Mouse (Mus musculus) heart, adult 2 months (tissue): ENCODE results near the gene Slc25a11. TPM values are rescaled to one million over a fixed set of nuclear protein-coding genes. Genes with fewer than 3 reads are reported as not detected.

Experiments
- DNase-seq, 2 experiments: peaks; one replicate each; pipeline ENCODE4 v3.0.0; 2021
- H3K27ac ChIP-seq: fragments of 200-600 bp; 2 replicates; pipeline ENCODE4 v1.8.1; 2022
- H3K27me3 ChIP-seq: fragments of 200-500 bp; 2 replicates; pipeline ENCODE4 v1.6.1; 2012; ENCODE audit warnings: mild to moderate bottlenecking, low read length, inconsistent platforms, mixed read lengths; ENCODE audit not compliant: control insufficient read depth, insufficient read depth
- H3K36me3 ChIP-seq: fragments of 200-500 bp; 2 replicates; pipeline ENCODE4 v1.6.1; 2012; ENCODE audit warnings: low read length, inconsistent platforms; ENCODE audit not compliant: control insufficient read depth, insufficient read depth
- H3K4me1 ChIP-seq: fragments of 200-500 bp; 2 replicates; pipeline ENCODE4 v1.6.1; 2011; ENCODE audit warnings: low read length; ENCODE audit not compliant: control insufficient read depth, insufficient read depth
- H3K4me3 ChIP-seq: fragments of 200-600 bp; 2 replicates; pipeline ENCODE4 v1.8.1; 2022
- H3K79me2 ChIP-seq: fragments of 200-500 bp; replicated peaks from 2 replicates; pipeline ENCODE4 v1.6.1; 2012; ENCODE audit warnings: mild to moderate bottlenecking, inconsistent platforms, low read length, moderate library complexity, mixed read lengths; ENCODE audit not compliant: control insufficient read depth, insufficient read depth
- H3K9ac ChIP-seq: fragments of 200-500 bp; 2 replicates; pipeline ENCODE4 v1.6.1; 2012; ENCODE audit warnings: low read depth, mild to moderate bottlenecking, control low read depth, inconsistent platforms, low read length, mixed read lengths
- CTCF ChIP-seq: fragments of 200-600 bp; IDR thresholded peaks from 2 replicates; pipeline ENCODE4 v1.8.1; 2022; ENCODE audit warnings: antibody characterized with exemption, mild to moderate bottlenecking, moderate library complexity
- EP300 ChIP-seq: fragments of 200-500 bp; IDR thresholded peaks from 2 replicates; pipeline ENCODE4 v1.6.1; 2011; ENCODE audit warnings: low read depth, low read length, control low read depth; ENCODE audit not compliant: insufficient read depth
- POLR2A ChIP-seq: fragments of 200-500 bp; IDR thresholded peaks from 2 replicates; pipeline ENCODE4 v1.6.1; 2011; ENCODE audit warnings: mild to moderate bottlenecking, low read depth, low read length, control low read depth; ENCODE audit not compliant: insufficient read depth
- WGBS: fragments of 180-500 bp; shearing (Covaris S2); methylation state at CpG from one replicate; pipeline ENCODE4 v1.1.7; 2018; 5-methylcytosine and 5-hydroxymethylcytosine counted together
- intact Hi-C: fragments of 180-260 bp; cut with DNase I; formaldehyde crosslinking; loops from one replicate; pipeline ENCODE4 v1.15.1; 2025
- polyA plus RNA-seq: library from polyadenylated mRNA; depleted of rRNA; stranded (reverse); fragments of >200 nt; gene quantifications from 2 replicates; pipeline ENCODE4 v1.2.3, GENCODE M21; 2012
- total RNA-seq, 2 experiments: library from RNA; stranded (reverse); gene quantifications; 2 replicates each; pipeline ENCODE4 v1.2.3; 2021

The Slc25a11 gene
- total and polyA plus RNA-seq, 3 experiments, result 532 to 632 (median 626) TPM

DNA sequence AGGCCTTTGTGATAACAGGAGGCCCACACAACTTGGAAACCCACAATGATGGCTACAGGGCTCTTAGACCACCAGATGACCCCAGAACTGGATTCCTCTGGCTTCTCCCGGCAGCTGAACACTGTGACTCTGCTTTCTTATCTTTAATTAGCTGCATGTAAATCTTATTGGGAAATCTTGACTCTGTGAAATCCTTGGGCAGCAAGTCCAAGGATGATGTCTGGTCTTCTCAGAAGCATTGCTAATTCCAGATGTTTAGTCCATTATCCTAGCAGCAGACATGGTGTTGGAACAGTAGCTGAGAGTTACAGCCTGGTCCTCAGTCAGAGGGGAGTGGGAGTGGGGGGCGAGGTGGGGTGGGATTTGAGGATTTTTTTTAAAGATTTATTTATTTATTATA, 18.8 kb downstream of the Slc25a11 start:
- Histone ChIP-seq H3K27ac (no peak overlapping the region), H3K36me3 (no peaks in the 10 kb centered on the region), H3K4me1 (no peaks in the 10 kb centered on the region), H3K9ac (no peak overlapping the region), H3K27me3 (no peaks in the 10 kb centered on the region), H3K4me3 (no peak overlapping the region), H3K79me2 (no peaks in the 10 kb centered on the region)
- 50% methylated on average over 2 of the region's 2 CpGs for WGBS
- no peak for TF ChIP-seq CTCF
- no peak for TF ChIP-seq POLR2A
- TF ChIP-seq EP300, result no peak
- DNase-seq, result no peak
- intact Hi-C loops, result no loop called here

DNA sequence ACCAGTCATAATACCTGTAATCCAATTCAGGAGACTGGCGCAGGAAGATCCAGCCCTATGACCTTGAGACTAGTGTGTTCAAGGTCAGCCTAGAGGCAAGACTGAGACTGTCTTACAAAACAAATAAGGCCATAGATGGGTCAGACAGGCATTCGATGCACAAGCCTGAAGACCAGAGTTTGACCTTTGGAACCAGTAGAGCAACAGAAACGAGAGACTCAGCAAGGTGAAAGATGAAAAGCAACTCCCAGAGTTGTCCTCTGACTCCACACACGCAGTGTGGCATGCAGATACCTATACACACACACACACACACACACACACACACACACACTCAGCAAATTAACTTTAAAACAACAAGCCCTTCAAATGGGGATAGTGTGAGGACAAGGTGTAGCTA, 20.4 kb downstream of the Slc25a11 start:
- peaks cover 2% of the 10 kb centered on the region; the same call in 1 of the 2 replicates for H3K4me1 ChIP-seq
- 78% methylated on average over 4 of the region's 4 CpGs for WGBS
- no peaks in the 10 kb centered on the region for H3K36me3 ChIP-seq
- DNase-seq, result no peak
- no peaks in the 10 kb centered on the region for H3K27me3 ChIP-seq
- intact Hi-C loops, result no loop called here
- H3K27ac ChIP-seq, result no peak overlapping the region
- no peak overlapping the region for H3K9ac ChIP-seq
- TF ChIP-seq EP300, result no peak
- no peak for TF ChIP-seq POLR2A
- no peak for TF ChIP-seq CTCF
- H3K79me2 ChIP-seq, result no peaks in the 10 kb centered on the region
- no peak overlapping the region for H3K4me3 ChIP-seq

GRCm38 (mm10) chr11:70625473-70625872, 21.8 kb downstream of the Slc25a11 start:
- Histone ChIP-seq H3K4me3 (no peak overlapping the region), H3K36me3 (no peaks in the 10 kb centered on the region), H3K9ac (no peak overlapping the region), H3K4me1 (peaks cover 4% of the 10 kb centered on the region; the same call in 1 of the 2 replicates), H3K27me3 (no peaks in the 10 kb centered on the region), H3K79me2 (no peaks in the 10 kb centered on the region), H3K27ac (no peak overlapping the region)
- WGBS, result 47% methylated on average over 4 of the region's 4 CpGs
- TF ChIP-seq POLR2A, result no peak
- peak; percentile 75 for TF ChIP-seq CTCF
- no peak for TF ChIP-seq EP300
- intact Hi-C loops, result no loop called here
- DNase-seq, result peak in 1 of 2 experiments; percentile 54

- WGBS, result 67% methylated on average over 10 of the region's 10 CpGs
- H3K4me3 ChIP-seq, result no peak overlapping the region
- DNase-seq, result no peak
- H3K9ac ChIP-seq, result no peak overlapping the region
- H3K79me2 ChIP-seq, result no peaks in the 10 kb centered on the region
- TF ChIP-seq EP300, result no peak
- no peak for TF ChIP-seq POLR2A
- TF ChIP-seq CTCF, result peak; percentile 36
- H3K27me3 ChIP-seq, result no peaks in the 10 kb centered on the region
- H3K27ac ChIP-seq, result no peak overlapping the region
- H3K4me1 ChIP-seq, result peaks cover 4% of the 10 kb centered on the region; the same call in 1 of the 2 replicates
- intact Hi-C loops, result loop anchor here (5.0 kb wide), 1 partner anchor 191 kb away; the partner anchor contains the start of gene Arrb2
- H3K36me3 ChIP-seq, result no peaks in the 10 kb centered on the region
Observed at GRCm38 (mm10) chr11:70623053-70623742, 24.1 kb downstream of the Slc25a11 start.

GRCm38 (mm10) chr11:70621972-70622814, 25.1 kb downstream of the Slc25a11 start:
- Histone ChIP-seq H3K36me3 (no peaks in the 10 kb centered on the region), H3K4me1 (peaks cover 4% of the 10 kb centered on the region; the same call in 1 of the 2 replicates), H3K4me3 (no peak overlapping the region), H3K79me2 (no peaks in the 10 kb centered on the region), H3K9ac (no peak overlapping the region), H3K27me3 (no peaks in the 10 kb centered on the region), H3K27ac (no peak overlapping the region)
- TF ChIP-seq EP300, result no peak
- no peak for TF ChIP-seq CTCF
- no peak for TF ChIP-seq POLR2A
- no peak for DNase-seq
- intact Hi-C loops, result loop anchor here (5.0 kb wide), 1 partner anchor 190 kb away; the partner anchor contains the start of gene Arrb2
- 39% methylated on average over 7 of the region's 7 CpGs for WGBS

DNA sequence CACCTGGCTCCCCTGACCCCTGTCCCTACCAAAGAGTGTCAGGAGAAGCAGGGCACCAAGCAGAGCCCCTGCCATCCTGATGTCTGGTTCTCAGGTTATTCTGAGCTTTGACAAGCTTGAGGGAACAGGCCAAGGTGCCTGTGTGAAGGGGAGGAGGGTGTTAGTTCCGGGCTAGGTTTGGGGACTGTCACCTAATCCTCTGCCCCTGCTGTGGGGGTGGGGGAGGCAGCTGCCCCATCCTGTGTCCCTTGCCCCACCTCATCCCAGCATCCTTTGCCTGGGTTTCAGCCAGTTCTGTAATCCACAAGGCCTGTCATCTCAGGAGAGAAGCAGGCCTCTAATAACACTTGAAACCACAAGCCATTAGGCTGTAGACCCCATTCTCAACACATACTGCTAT, 28.2 kb downstream of the Slc25a11 start, which contains the start of gene Chrne:
TSS of gene Chrne (minus strand) at position 116 of the 400 bp plus-strand sequence.
- no peak within 1 kb of the TSS for H3K27ac ChIP-seq
- H3K4me3 ChIP-seq, result no peak within 1 kb of the TSS
- WGBS, result 46% methylated on average over 1 of the region's 1 CpGs
- no peak for TF ChIP-seq POLR2A
- TF ChIP-seq CTCF, result no peak
- no peak for TF ChIP-seq EP300
- no peak for DNase-seq
- H3K4me1 ChIP-seq, result peaks cover 7% of the 10 kb centered on the region
- no peak within 1 kb of the TSS for H3K9ac ChIP-seq
- intact Hi-C loops, result no loop called here
- H3K79me2 ChIP-seq, result no peaks in the 10 kb centered on the region
- H3K27me3 ChIP-seq, result no peaks in the 10 kb centered on the region
- H3K36me3 ChIP-seq, result no peaks in the 10 kb centered on the region
